ENCODE assay signal across 1 mouse cellular context in genomic region chr13:23759916-23760239, GRCm38 (mm10).
TF ChIP-seq lines count a peak whose summit lies in the region.

No protein-coding gene starts in this region.

TF ChIP-seq in CH12.LX, 34 proteins besides CTCF, POLR2A, EP300 and RAD21 (continued from another document):
- TF ChIP-seq MAFK (IDR thresholded peaks at IDR 0.05; ENCODE audit: insufficient replicate concordance, low read length) (no peak), E2F4 (IDR thresholded peaks at IDR 0.05; ENCODE audit: insufficient replicate concordance, low read depth, low read length) (0 out of 2 replicates have a peak, but pooled peaks have one; percentile 40), BHLHE40 (IDR thresholded peaks at IDR 0.05; ENCODE audit: low read depth, low read length) (0 out of 2 replicates have a peak, but pooled peaks have one; percentile 28), MAZ (IDR thresholded peaks at IDR 0.05; ENCODE audit: low read depth, low read length) (no peak), CHD2 (IDR thresholded peaks at IDR 0.05; ENCODE audit: low read length) (0 out of 2 replicates have a peak, but pooled peaks have one; percentile 10), GABPA (IDR thresholded peaks at IDR 0.05; ENCODE audit: insufficient replicate concordance, low read depth, low read length) (no peak), RCOR1 (conservative IDR thresholded peaks at IDR 0.05; ENCODE audit: low read depth, low read length) (peak; percentile 29; the same call in 1 of the 2 replicates), ZKSCAN1 (IDR thresholded peaks at IDR 0.05; ENCODE audit: borderline replicate concordance, low read depth, low read length) (no peak), ZC3H11A (IDR thresholded peaks at IDR 0.05; ENCODE audit: low read depth, low read length) (no peak), IRF4 (IDR thresholded peaks at IDR 0.05; ENCODE audit: low read depth, low read length) (0 out of 2 replicates have a peak, but pooled peaks have one; percentile 50), ELF1 (IDR thresholded peaks at IDR 0.05; ENCODE audit: low read depth, low read length) (no peak), ETS1 (conservative IDR thresholded peaks at IDR 0.05; ENCODE audit: low read depth, low read length) (no peak), SIN3A (IDR thresholded peaks at IDR 0.05; ENCODE audit: low read length) (peak; percentile 40; the same call in 1 of the 2 replicates), MXI1 (IDR thresholded peaks at IDR 0.05; ENCODE audit: low read depth, low read length) (no peak)
